Mouse (Mus musculus) CD4-positive, CD25-positive, alpha-beta regulatory T cell, adult 2 months (primary cell): ENCODE measurements at regions not wholly inside any gene's neighbourhood (a gene's known extent, or its start where the extent isn't known, plus 50 kb on each side); places are given as distances from the start of the nearest gene placed in this dataset.

ENCODE experiments used
- DNase-seq: peaks from one replicate; pipeline ENCODE4 v3.0.0-alpha.2; 2012; ENCODE audit warnings: low read depth, low spot score

DNA sequence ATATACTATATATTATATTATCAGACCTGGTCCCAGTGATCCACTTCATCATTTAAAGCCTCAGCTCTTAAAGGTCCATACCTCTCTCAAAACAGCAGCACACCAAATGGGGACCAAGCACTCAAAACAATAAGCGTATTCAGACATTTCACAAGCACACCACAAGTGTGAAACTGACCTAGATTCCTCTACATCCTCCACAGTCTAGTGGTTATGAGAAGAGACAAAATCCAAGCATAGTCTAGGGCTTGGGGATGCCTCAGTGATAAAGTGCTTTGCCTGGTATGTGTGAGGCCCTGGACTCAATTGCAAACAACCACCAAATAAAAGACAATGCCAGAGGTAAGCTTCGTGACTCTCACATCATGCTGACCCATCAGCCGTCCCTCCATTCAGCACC is 216.0 kb upstream of the Sox9 start:
- no peak for DNase-seq

DNA sequence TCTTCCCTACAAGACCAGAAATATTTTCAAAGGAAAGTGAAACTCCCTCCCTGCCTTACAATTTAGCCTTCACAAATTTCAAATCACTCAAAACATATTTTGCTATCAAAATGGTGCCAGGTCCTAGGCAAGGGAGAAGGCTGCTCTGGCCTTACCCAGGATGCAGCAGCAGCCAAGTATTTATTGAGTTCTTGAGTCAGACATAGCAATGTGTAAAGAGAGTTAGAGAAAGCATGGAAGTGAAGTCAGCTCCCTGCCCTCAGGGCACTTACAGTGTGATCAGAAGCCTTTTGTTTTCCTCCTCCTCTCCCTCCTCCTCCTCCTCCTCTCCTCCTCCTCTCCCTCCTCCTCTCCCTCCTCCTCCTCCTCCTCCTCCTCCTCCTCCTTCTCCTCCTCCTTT is 194.6 kb upstream of the Sox9 start:
- DNase-seq, result no peak

DNA sequence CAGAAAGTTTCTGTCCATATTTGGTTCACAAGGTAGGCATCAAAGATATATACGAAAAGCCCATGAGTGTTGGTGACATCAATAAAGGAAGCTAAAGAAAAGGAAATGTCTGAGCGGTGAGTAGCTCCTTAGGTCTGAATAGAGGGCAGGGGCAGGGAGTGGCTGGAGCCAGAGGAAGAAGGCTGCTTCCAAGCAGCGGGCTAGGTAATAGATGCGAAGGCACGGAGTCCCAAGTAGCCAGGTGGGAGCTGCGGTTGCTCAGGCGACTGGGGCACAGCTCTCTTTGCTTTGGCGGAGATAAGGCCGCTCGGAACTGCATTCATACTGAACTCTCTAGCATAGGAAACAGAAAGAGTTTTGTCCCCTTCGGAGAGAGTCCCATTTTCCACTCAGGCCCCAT is 193.9 kb upstream of the Sox9 start:
- DNase-seq, result no peak

DNA sequence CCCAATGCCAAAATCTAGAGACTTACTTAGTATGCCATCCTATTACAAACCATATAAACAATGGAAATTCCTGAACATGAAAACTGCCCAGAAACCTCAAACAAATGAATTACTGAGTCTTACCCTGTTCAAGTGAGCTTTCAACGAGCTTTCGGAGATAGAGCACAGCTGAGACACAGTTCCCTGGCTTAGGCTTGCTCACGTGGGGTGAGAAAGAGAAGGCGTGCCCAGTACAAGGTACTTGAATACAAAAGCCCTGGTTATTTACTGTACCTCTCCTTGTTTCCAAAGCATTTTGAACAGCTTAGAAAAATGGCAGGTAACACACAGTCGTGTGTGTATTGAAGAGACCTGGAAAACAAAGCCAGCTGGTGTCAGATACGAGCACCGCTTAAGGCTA is 191.8 kb upstream of the Sox9 start:
- no peak for DNase-seq

DNA sequence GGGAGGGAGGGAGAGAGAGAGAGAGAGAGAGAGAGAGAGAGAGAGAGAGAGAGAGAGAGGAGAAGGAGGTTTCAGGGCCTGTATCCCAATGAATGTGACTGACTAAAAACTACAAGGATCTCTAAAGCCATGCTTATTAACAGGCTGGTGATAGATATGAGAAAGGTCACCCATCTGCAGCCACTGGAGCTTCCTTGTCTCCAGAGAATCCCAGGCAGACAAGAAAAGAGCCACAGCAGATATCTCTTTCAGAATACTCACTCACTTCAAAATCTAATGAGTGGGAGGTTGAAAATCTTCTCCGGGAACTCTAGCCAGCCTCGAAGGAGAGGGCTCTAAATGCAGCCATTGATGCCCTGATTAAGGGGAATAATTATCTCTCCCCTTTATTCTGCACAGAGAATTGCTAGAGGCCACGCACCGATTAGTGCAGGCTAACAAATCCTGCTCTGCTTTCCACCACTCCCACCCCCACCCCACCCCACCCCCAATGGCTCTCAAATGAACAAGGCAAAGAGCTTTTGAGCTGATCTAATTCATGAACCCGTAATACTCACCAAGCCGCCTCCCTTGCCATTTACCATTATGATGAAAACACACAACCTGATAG is 189.5 kb upstream of the Sox9 start:
- no peak for DNase-seq

DNA sequence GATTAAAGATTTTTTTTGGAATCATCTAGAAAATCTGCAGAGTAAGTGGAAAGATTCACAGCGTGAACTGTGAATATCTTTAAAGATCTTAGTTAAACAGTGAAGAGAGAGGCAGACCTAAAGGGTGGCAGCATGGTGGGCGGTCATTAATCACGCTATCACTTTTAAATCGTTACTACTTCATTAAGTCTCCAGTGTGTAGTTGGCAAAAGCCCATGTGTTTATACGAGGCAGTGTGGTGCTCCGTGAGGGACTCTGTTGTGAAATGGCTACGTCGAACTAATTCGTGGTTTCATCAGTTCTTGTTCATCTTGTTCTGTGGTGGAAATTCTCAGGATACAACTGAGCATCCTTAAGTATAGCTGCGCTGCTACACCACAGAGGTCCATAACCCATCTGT is 188.2 kb upstream of the Sox9 start:
- DNase-seq, result no peak

DNA sequence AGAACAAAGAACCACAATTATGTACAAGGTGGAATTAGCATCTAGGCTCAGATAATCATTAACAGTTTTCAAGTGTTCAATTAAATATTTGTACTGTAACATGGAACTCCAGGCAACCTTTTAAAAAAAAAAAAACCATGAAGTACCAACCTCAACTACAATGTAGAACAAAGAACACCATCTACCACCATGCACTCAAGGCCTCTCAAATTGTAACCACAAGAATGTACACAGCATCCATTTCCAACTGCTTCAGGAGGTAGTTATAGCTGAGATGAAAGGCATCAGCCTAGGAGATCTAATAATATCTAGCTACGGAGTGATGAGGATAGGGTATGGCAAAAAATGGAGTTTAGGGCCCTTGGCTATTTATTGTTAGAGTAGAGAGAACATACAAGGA is 174.7 kb upstream of the Sox9 start:
- DNase-seq, result no peak

DNA sequence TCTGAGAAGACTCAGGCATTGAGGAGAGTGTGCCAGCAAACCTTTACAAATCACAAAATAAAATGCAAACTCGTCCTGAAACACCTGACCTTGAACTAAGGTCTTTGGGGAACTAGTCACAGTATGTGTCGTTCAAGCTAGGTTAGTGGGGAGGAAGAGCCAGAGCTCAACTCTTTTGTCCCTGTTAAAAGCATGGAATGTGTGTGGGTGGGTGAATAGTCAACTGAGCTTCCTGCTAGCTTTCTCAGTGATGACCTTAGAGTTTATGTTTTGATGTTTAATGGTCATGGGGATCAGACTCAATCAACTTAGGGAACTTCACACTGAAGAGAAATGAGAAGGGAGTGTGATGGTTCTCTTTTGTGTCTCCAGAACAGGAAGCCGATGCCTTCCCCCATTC is 172.7 kb upstream of the Sox9 start:
- DNase-seq, result no peak

DNA sequence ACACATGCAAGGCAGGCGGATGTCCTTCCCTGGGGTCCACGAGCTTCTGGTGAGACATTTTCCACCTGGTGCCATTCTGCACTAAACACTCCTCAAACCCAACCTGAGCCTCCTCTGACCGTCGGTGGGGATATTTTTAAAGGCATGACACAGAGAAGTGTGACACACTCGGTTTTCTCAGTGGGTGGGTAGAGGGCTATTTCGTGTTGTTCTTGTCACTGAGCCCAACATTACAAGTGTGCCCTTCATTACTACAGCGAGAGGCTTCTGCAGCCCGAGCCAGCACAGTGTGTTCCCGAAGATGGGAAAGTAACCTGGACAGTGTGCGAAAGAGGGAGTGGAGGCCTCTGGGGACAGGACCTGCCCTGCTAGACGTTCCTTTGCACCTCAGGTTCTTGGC is 171.0 kb upstream of the Sox9 start:
- no peak for DNase-seq

DNA sequence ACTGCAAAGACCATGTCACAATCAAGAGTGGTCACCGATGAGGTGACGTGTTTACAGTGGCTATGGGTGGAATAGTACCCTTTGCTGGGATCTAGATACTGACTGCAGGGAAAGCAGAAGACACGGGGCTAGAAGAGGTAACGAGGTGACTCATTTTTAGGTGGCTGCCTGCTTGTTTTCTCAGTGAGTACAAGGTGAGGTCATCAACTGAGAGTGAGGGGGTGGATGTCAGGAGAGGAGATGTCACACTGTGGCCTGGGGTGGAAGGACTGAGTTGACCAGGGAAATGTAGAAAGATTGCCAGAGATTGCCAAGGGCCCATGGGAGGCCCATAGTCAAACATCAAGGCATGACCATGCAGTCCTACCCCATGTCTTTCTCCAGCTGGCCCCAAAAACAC is 166.4 kb upstream of the Sox9 start:
- no peak for DNase-seq

DNA sequence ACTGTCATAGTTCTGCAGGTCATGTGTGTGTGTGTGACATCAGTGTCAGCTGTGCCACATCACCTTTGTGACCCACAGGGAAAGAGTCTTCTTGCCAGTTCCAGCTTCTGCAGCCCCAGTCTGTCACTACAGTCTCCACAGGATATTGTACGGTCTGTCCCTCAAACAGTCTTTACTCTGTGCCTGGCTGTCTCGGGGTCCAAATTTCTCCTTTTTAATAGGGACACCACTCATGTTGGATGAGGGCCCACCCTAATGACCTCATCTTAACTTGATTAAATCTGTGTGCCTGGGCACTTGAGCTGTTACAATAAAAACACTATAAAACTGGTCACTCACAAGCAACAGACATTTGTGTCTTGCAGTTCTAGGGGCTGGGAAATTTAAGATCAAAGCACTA is 165.1 kb upstream of the Sox9 start:
- DNase-seq, result no peak

DNA sequence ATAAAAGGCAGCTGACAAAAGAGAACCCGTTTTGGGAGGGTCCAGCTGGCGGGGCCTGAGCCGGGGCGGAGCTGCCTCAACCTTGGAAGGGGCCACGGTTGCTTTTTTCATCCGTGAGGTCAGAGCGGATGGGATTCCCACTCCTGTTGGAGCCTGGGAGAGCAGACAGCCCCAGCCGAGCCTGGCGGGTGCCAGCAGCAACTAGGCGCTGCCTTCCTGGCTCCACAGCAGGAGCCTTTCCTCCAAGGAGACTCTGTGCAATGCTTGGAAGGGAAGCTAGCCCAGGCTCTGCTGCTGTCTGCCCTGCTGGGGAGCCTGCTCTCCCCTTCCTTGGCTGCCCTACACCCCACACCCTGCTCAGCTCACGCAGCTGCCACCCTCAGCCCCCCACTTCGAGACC is 161.1 kb upstream of the Sox9 start:
- no peak for DNase-seq

DNA sequence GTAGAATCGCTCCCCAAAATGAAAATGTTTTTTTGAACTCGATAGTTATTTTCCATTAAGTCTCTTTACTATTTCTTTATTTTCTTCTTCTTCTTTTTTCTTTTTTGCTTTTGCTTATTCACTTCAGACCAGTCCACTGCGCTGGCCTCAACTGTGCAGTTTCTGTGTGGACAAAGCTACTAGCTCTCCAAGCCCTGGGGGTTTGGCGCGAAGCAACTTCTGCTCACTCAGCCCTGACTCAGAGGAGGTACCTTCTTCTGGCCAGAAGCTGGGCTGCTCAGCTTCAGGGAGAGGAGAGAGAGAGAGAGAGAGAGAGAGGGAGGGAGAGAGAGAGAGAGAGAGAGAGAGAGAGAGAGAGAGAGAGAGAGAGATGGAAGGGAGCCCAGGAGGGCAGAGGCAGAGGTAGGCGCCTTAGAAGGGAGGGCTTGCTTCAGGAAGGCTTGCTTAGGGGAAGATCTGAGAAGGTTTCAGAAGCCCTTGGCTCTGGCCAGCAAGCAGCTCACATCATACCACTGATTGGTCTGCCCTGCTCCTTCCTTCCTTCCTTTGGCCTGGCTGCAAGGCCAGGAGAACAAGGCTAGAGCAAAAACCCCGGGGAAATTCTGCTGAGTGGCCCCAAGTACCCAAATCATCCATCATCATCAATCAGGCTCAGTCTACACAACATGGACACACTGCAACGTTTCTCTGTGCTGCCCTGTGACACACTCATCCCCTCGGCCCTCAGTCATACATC is 160.5 kb upstream of the Sox9 start:
- no peak for DNase-seq

DNA sequence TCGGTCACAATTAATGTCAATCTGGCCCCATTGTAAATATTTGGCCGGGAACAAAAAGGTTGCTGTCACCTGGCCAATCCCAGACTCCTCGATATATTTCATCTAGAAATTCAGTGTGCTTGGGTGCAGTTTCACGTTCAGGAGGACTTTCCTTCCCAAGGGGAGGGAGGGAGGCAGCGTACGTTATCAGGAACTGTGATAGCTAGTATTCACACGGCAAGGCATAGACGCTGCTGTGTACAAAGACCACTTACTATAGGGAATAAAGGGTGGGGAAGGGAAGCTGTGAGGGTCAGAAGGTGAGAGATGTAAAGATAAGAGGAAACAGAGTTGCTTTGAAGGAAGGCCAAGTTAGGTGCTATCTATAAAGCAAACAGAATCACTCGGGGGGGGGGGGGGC is 132.7 kb upstream of the Sox9 start:
- DNase-seq, result no peak

DNA sequence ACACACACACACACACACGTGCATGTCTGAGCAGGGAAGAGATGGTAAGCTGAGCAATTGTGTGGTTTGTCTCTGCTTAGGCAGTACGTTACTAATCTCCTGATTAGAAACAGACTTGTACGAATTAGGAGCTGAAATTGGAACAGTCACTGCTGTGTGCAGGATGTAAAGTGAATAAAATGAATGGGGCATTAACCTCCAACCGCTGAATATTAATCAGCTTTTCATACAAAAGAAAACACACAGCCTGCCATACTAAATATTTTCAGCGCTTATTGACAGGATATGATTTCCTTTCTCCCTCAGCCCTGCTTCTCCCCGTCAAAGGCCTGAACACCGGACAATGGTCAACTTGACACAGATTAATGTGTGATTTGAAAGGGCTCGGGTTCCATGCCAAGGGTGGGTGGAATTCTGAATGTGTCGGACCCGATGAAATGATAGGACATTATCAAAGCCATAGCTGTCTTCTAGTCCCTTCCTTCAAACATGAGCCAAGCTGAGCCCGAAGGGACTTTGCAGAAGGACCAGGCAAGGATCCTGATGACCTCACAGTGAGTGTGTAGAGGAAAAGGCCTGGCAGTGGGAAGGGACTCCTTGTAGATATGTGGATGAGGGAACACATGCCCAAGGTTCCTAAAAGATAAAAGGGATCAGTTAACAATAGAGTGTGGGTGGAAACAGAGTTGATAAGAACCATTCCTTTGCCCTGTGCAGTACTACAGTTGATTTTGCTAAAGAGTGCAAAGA is 124.4 kb upstream of the Sox9 start:
- no peak for DNase-seq

DNA sequence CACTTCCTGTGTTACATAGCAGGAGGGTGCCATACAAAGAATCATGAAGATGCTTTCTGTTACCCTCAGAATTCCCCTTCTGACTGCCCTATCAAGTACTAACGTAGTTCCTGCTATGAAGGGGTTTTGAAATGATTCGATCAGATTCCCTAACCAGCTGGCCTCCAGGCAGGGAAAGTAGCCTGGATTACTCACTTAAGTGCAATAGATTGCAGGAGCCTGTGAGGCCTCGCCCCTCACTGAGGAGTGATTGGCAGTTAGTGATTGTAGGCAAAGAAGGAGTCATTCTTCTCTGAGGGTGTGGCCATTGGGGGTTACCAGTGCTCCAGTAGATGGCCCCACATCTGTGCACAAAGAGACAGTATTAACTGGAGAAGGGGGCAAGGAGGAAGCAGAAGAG is 122.1 kb upstream of the Sox9 start:
- no peak for DNase-seq

DNA sequence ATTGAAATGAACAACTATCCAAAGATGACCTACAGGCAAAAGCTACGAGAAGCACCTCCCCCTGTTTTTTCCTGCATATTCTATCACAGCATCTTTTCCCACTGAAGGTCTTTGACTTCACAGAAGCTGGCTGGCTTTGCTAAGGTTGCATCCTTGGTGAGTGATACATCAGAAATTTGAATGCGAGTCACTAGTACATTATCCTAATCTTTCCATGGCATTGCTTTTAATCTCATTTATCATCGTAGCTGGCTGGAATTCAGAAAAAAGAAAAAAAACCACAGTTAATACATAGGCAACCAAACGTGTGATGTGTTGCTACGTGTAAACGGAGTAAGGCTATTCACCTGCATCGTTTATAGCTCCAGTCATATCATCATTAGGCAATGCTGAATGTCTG is 120.6 kb upstream of the Sox9 start:
- DNase-seq, result no peak

DNA sequence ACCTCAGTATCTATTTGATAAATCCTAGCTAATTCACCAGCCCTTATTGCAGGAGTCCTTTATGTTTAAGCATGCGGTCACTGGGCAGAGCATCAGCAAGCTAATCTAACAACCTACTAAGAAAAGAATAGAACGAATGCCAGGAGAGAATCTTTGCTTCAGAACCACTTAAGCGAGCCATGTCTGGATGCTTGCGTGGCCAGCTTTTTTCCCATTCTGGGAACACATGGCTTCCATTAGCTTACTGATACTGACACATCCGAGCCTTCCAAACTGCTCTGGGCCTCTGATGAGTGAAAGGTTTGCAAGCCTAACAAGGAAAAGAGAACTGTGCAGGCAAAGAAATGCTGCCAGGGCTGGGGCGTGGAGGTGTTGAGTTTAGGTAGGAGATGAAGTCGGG is 114.7 kb upstream of the Sox9 start:
- no peak for DNase-seq

DNA sequence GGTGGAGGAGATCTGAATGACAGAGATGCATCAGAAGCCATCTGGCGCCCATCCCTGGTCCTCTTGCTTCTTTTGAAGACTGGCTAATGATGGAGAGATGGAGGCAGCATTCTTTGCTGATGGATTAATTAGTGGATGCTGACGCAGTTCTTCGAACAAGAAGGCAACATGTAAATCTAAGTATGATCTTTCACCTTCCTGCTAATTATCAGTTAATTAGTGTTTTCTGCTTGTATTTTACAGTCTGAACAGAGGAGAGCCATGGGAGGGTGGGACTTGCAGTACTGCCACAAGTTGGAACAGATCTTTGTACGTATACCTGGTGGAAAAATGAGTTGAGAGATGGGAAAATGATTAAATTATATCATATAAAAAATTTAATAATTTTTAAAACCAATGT is 109.9 kb upstream of the Sox9 start:
- DNase-seq, result no peak

DNA sequence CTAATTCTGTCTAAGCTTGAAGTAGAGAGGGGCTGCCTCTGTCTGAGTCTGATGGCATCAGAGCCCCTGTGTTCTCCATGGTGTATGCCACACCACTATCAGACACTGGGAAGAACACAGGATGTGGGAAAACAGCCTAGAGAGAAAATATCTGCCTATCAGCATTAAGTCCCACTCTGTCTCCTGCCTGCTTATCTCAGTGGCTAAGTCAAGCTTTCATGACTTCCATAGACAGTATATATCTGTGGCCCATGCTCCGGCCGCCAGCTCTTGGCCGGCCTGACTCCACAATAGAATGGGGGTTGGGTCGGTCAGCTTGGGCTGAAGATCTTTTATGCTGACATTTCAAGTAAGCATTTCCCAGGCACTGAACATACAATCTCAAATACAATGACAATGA is 92.0 kb upstream of the Sox9 start:
- DNase-seq, result no peak

DNA sequence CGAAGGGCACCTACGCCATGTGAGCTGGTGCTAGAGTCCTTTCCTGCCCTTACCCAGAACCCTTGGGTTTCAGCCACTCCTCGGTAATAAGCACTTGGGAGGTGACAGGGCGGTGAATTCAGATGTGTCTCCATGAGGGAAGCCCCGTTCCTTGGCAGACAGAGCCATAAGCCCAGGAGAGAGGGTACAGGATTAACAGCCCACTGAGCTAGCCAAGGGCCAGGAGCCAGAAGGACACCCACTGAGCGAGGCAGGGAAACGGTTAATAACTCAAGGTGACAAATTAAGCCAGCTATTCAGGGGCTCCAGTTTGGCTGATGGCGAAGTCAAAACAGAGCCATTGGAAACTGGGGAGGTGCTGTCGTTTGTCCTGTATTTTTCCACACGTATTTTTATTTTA is 75.9 kb upstream of the Sox9 start:
- DNase-seq, result no peak

DNA sequence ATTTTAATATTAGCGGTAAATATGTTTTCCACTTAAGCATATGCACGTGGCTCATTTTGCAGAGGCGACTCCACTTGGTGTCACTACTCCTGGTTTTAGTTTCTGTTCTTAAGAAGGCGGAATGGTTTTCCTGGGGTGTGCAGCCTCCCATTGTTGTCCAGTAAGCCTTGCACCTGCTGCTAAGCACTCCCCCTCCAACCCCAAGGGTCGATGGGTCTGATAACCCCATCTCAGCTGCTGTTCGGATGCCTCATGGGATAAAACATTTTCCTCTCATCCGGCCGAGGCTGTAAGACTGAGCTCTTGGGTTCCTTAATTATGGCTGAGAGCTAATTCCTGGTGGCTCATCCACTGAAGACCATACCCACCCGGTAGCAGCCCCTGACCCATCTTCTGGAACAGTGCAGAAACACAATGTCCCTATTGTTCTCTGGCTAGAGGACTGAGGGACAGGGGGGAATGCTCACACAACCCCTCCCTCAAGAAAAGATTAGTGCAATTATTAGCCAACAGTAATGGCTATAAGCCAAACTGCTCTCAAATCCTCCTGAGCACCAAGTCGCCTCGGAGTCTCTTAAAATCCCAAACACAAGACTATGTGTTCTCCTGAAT is 73.8 kb upstream of the Sox9 start:
- no peak for DNase-seq

DNA sequence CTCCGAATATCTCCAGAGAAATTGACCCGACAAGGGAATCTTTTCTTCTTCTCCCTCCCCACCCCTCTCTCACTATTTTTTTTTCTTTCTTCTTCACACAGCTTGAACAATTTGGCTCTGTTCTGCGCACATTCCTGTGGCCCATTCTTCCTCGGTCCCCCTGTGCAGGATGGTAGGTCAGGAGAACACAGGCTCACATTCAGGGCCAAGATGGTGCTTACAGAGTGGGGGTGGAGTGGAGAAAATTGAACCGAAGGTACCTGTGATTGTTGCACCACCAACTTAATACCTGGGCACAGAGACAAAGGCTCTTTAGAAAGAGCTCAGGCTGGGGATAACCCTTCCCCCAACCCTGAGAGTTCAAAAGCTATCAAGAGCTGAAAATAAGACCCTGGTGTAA is 70.4 kb upstream of the Sox9 start:
- DNase-seq, result no peak
